Mouse (Mus musculus) layer of hippocampus, postnatal 25 days (tissue): ENCODE results near the gene 4930572O03Rik. TPM values are rescaled to one million over a fixed set of nuclear protein-coding genes. Genes with fewer than 3 reads are reported as not detected.
"Not testable (repeated sequence)": the region's sequence is repeated elsewhere in the genome, so short reads cannot be mapped to it uniquely, and the experiment has no call there.

Source experiments
- DNase-seq, 2 experiments: peaks; one replicate each; pipeline ENCODE4 v3.0.0; 2022; ENCODE audit warnings: mixed read lengths in 2 of 2, low spot score in 1 of 2; ENCODE audit errors: extremely low spot score in 1 of 2
- total RNA-seq, 2 experiments: library from RNA; stranded (reverse); gene quantifications; 2 replicates each; pipeline ENCODE4 v1.2.3; 2021

4930572O03Rik gene
- total RNA-seq, 2 experiments from 2014 or later, result not detected

DNA sequence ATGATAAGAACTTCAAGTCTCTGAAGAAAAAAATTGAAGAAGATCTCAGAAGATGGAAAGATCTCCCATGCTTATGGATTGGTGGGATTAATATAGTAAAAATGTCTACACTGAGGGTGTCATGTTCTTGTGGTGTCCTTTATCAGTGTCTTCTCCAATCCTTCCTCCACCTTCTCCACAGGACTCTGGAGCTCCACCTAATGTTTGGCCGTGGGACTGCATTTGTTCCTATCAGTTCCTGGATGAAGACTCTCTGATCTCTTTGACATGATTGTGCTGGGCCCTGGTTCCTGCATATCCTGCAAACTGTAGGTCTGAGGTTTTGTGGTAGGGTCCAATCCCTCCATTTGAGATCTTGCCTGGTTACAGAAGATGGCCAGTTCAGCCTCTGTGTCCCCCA is 28.7 kb downstream of the 4930572O03Rik start:
- peak in 1 of 2 experiments; percentile 35 for DNase-seq

DNA sequence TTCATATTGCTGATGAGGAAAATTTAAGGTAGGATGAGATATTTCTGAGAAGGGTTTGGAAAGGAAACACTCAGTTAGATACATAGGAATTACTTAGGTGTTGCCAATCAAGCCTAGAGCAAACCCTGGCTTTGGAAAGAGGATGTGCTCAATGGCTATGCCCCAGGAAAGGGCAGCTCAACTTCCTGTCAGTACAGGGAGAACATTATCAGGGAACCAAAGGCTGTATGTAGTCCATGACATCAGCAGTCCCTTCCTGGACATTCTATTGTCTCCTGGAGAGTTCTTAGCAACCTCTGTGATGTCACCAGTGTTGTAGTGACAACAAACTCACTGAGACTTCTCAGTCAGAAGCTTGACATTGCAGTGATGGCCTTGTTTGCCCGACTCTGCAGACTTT is 38.1 kb downstream of the 4930572O03Rik start, which contains the start of gene Speer4d:
TSS of gene Speer4d (plus strand) at position 301 of the 400 bp plus-strand sequence.
- not testable (repeated sequence) for DNase-seq

DNA sequence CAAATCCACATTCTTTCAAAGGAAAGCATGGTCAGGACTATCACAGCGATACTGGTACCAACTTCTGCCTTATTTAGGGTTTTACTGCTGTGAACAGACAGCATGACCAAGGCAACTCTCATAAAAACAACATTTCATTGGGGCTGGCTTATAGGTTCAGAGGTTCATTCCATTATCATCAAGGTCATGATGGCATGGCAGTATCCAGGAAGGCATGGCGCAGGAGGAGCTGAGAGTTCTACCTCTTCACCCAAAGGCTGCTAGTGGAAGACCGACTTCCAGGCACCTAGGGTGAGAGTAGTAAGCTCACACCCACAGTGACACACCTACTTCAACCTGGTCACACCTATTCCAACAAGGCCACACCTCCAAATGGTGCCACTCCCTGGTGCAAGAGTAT is 40.7 kb downstream of the 4930572O03Rik start:
- DNase-seq, result not testable (repeated sequence)

DNA sequence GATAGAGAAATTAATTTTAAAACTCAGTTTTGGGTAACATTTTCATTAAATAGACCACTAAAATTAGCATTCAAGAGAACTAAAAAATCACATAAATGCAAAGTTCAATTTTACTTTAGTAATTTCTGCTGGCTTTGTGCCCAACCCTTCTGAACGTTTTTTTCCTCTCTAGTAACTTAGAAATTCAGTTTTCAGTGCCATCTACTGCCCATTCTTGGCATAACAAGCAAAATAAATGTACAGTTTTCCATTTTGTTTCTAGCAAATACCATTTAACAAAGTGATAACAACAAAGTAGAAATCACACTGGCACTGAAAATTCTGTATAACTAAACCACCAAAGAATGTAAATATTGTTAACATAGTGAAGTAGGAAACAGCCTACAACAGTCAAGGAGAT is 46.2 kb downstream of the 4930572O03Rik start:
- peak in 1 of 2 experiments; percentile 3 for DNase-seq

DNA sequence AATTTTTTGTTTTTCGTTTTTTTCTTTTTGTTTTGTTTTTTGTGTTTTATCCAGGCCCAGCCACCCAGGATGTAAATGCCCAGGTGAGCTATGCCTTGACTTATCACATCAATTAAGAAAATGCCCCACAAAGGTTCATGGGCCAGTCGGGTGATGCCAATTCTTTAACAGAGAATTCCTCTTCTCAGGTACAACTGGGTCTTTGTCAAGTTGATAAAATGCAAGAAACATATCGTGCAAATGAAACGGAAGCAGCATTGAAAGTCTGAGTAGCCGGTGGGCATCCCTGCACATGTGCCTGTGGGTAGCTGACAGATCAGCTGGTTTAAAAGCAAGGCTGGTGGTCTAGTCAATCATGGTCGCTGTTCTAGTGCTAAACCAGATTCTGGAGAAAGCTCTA is 50.2 kb downstream of the 4930572O03Rik start:
- not testable (repeated sequence) for DNase-seq

DNA sequence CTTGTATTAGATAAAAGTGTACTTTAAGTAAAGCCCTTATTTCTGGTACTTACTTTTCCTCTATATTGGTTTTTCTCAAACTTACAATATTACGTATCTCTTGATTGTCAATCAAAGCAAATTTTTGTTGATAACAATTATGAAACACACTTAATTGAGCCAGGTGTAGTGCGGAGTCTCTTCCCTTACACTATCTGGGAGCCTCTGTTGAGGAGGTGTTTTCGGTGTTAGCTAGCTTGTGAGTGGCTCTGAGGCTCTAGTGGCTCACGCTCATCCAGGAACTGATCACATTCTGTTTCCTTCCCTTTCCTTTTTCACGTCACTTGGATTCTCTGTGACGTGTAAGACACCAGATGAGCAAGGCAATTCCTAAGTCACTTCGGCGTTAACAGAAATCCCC is 53.3 kb downstream of the 4930572O03Rik start:
- not testable (repeated sequence) for DNase-seq

DNA sequence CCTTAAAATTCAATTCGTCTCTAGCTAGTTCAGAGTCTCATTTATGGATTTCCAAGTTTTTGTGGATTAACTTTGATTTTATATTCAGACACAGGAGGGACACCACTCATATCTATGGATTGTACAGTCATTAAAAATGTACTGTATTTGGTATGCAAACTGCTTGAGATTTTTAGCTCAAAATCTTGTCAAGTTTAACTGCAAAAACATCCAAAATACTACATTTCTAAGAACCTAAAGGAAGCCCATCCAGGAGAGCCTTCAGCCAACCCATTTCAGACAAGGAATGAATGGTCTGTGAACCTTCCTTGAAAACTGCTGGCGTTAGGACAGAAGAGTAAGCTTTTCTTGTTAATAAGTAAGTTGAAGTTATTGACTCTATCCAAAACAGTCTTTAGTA is 53.9 kb downstream of the 4930572O03Rik start:
- not testable (repeated sequence) for DNase-seq

DNA sequence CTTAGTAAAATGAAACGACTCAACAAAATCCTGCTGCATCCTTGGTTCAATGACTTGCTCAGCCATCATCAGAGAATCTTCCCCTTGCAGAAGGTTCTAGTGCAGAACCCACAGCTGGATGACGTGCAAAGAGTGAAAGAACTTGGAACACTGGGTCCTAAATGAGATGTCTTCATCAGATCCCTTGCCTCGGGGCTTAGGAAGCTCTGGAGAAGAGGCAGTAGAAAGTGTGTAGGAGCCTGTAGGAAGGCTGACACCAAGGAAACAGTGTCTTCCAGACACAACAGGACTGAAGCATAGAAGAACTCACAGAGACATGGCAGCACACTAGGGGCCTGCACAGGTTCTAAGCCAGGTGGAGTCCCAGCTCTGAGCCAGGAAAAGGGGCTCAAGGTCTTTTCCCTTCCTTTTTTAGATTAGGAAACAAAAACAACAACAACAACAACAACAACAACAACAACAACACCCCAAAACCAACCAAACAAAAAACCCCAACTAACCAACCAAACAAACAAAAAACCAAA is 54.4 kb downstream of the 4930572O03Rik start:
- DNase-seq, result not testable (repeated sequence)

Other genes starting within 250 kb of the 4930572O03Rik start
- not detected for gene Gm21149, start 180.5 kb downstream of the 4930572O03Rik start, total RNA-seq
- gene Gm21190, start 127.8 kb downstream of the 4930572O03Rik start, total RNA-seq, result not detected
- gene Gm21083, start 79.7 kb downstream of the 4930572O03Rik start, total RNA-seq, result not detected
- not detected for gene Speer4d, start 38.0 kb downstream of the 4930572O03Rik start, total RNA-seq
- gene Speer4c, start 57.2 kb upstream of the 4930572O03Rik start, total RNA-seq, result not detected